ENCODE assay signal across 8 mouse cellular contexts in the genomic region with DNA sequence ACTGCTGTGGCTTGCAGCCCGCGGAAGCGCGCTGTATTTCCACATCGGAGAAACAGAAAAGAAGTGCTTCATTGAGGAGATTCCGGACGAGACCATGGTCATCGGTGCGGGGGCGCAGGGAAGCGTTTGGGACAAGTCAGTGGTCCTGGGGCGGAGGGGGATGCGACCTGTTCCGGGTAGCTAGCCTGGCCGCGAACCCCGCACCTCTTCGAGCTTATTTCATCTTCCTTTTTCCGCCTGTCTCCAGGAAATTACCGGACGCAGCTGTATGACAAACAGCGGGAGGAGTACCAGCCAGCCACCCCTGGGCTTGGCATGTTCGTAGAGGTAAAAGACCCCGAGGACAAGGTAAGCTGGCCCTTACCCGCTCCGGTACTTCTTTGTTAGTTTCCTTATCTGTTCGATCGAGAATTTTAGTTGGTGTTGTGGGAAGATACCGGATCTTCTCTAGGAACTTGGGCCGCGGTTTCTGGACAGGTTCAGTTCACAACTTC. TPM values are rescaled to one million over a fixed set of nuclear protein-coding genes. Genes with fewer than 3 reads are reported as not detected.
DNase-seq lines count a peak whose midpoint lies in the region; ATAC-seq lines count a peak whose summit lies in the region.

No protein-coding gene starts in this region.

- under 1% methylated on average over 31 of the region's 31 CpGs for WGBS in forebrain, embryonic 10.5 days
- under 1% methylated on average over 31 of the region's 31 CpGs for WGBS in liver, embryonic 13.5 days (ENCODE audit: insufficient replicate concordance)

- peaks cover 16% of the 10 kb centered on the region for H3K4me1 ChIP-seq in forebrain, embryonic 10.5 days
- peaks cover 26% of the 10 kb centered on the region for H3K4me1 ChIP-seq in liver, embryonic 13.5 days (replicated peaks)

- H3K9ac ChIP-seq in liver, embryonic 13.5 days = peak overlapping the region; percentile 91

- peak overlapping the region; percentile 89 for H3K4me3 ChIP-seq in forebrain, embryonic 10.5 days
- H3K4me3 ChIP-seq in liver, embryonic 13.5 days (replicated peaks) = peak overlapping the region; percentile 90

- no peak for DNase-seq in frontal cortex, adult 2 months (ENCODE audit: extremely low spot score in 1 of 2, low spot score in 1 of 2)
- DNase-seq in 416B (ENCODE audit: low read depth) = peak; percentile 35
- no peak for DNase-seq in forebrain, embryonic 10.5 days (ENCODE audit: extremely low spot score, low spot score)
- DNase-seq in liver, embryonic 13.5 days = no peak
- DNase-seq in ovary, postnatal 10 days (ENCODE audit: low spot score) = no peak
- no peak for DNase-seq in right cerebral cortex, adult 18-20 months
- DNase-seq in embryo, embryonic 9.5 days (ENCODE audit: extremely low spot score) = no peak

- H3K27me3 ChIP-seq in forebrain, embryonic 10.5 days (ENCODE audit: poor library complexity, severe bottlenecking) = peaks cover 6% of the 10 kb centered on the region
- H3K27me3 ChIP-seq in liver, embryonic 13.5 days = 0 out of 2 replicates have a peak, but pooled peaks cover 12% of the 10 kb centered on the region

- H3K4me2 ChIP-seq in liver, embryonic 13.5 days = peak overlapping the region; percentile 77

- peak; percentile 5 for ATAC-seq in frontal cortex, adult (ENCODE audit: low TSS enrichment)
- peak; percentile 39 for ATAC-seq in liver, embryonic 13.5 days (ENCODE audit: low read depth)

- peaks cover 42% of the 10 kb centered on the region for H3K36me3 ChIP-seq in forebrain, embryonic 10.5 days (replicated peaks)
- H3K36me3 ChIP-seq in liver, embryonic 13.5 days = peaks cover 39% of the 10 kb centered on the region

- no peaks in the 10 kb centered on the region for H3K9me3 ChIP-seq in forebrain, embryonic 10.5 days
- H3K9me3 ChIP-seq in liver, embryonic 13.5 days (replicated peaks) = no peaks in the 10 kb centered on the region

- H3K27ac ChIP-seq in forebrain, embryonic 10.5 days = peak overlapping the region; percentile 92
- peak overlapping the region; percentile 71 for H3K27ac ChIP-seq in liver, embryonic 13.5 days

RNA-seq across cellular contexts. Expression of gene B4galt7, which starts 6.4 kb away (rescaled TPM):
- polyA plus RNA-seq in frontal cortex, adult 2 months (2012; rRNA removed) = 30.3 and 33.1 TPM in 2 replicates
- 26.6 and 28.9 TPM in 2 replicates for polyA plus RNA-seq in forebrain, embryonic 10.5 days (2016; fragmentation: Nextera tagmentation; extraction: Ambion mirVana)
- 7.0 and 7.8 TPM in 2 replicates for polyA plus RNA-seq in liver, embryonic 13.5 days (2015; fragmentation: Nextera tagmentation; extraction: Ambion mirVana)

RNA-seq across cellular contexts. Expression of gene Tmed9, which starts 19.8 kb away (rescaled TPM):
- 97.8 and 113 TPM in 2 replicates for polyA plus RNA-seq in frontal cortex, adult 2 months (2012; rRNA removed)
- polyA plus RNA-seq in forebrain, embryonic 10.5 days (2016; fragmentation: Nextera tagmentation; extraction: Ambion mirVana) = 129 and 141 TPM in 2 replicates
- 65.0 and 72.6 TPM in 2 replicates for polyA plus RNA-seq in liver, embryonic 13.5 days (2015; fragmentation: Nextera tagmentation; extraction: Ambion mirVana)

RNA-seq across cellular contexts. Expression of gene Fam193b, which starts 22.4 kb away (rescaled TPM):
- 171 and 177 TPM in 2 replicates for polyA plus RNA-seq in frontal cortex, adult 2 months (2012; rRNA removed)
- 55.6 and 57.8 TPM in 2 replicates for polyA plus RNA-seq in forebrain, embryonic 10.5 days (2016; fragmentation: Nextera tagmentation; extraction: Ambion mirVana)
- 7.9 and 8.8 TPM in 2 replicates for polyA plus RNA-seq in liver, embryonic 13.5 days (2015; fragmentation: Nextera tagmentation; extraction: Ambion mirVana)

RNA-seq across cellular contexts. Expression of gene Caml, which starts 29.5 kb away (rescaled TPM):
- polyA plus RNA-seq in frontal cortex, adult 2 months (2012; rRNA removed) = 67.9 and 74.5 TPM in 2 replicates
- 51.6 and 54.5 TPM in 2 replicates for polyA plus RNA-seq in forebrain, embryonic 10.5 days (2016; fragmentation: Nextera tagmentation; extraction: Ambion mirVana)
- polyA plus RNA-seq in liver, embryonic 13.5 days (2015; fragmentation: Nextera tagmentation; extraction: Ambion mirVana) = 15.4 and 15.9 TPM in 2 replicates

RNA-seq across cellular contexts. Expression of gene Ddx46, which starts 41.5 kb away (rescaled TPM):
- polyA plus RNA-seq in frontal cortex, adult 2 months (2012; rRNA removed) = 51.7 and 54.2 TPM in 2 replicates
- 44.1 and 48.0 TPM in 2 replicates for polyA plus RNA-seq in forebrain, embryonic 10.5 days (2016; fragmentation: Nextera tagmentation; extraction: Ambion mirVana)
- 20.7 and 27.3 TPM in 2 replicates for polyA plus RNA-seq in liver, embryonic 13.5 days (2015; fragmentation: Nextera tagmentation; extraction: Ambion mirVana)
